Mouse (Mus musculus) liver, postnatal 0 days (tissue): Measurements from ENCODE around the gene Cd96.

ENCODE experiments used
- CTCF ChIP-seq: sonication (generic); IDR thresholded peaks from 2 replicates; pipeline ENCODE4 v1.5.1; 2016; ENCODE audit warnings: antibody characterized with exemption, low read depth
- EP300 ChIP-seq: IDR thresholded peaks from 2 replicates; pipeline ENCODE4 v1.6.1; 2016; ENCODE audit warnings: antibody characterized with exemption, low read depth, mild to moderate bottlenecking

GRCm38 (mm10) chr16:46104491-46104890 is 15.6 kb downstream of the Cd96 start:
- TF ChIP-seq CTCF (no peak), EP300 (no peak)
